Mouse (Mus musculus): ENCODE measurements around the gene Olig1.
"Not testable (repeated sequence)": the region's sequence is repeated elsewhere in the genome, so short reads cannot be mapped to it uniquely, and the experiment has no call there.

The Olig1 gene

GRCm38 (mm10) chr16:91232470-91233240, 36.9 kb upstream of the Olig1 start:
- in situ Hi-C loops (cut with MboI; ENCODE audit: low pct_unique_long_range_greater_than_20kb in 1 of 2, low sequenced_read_pairs in 2 of 2, unreplicated experiment in 1 of 2), result no loop called here

DNA sequence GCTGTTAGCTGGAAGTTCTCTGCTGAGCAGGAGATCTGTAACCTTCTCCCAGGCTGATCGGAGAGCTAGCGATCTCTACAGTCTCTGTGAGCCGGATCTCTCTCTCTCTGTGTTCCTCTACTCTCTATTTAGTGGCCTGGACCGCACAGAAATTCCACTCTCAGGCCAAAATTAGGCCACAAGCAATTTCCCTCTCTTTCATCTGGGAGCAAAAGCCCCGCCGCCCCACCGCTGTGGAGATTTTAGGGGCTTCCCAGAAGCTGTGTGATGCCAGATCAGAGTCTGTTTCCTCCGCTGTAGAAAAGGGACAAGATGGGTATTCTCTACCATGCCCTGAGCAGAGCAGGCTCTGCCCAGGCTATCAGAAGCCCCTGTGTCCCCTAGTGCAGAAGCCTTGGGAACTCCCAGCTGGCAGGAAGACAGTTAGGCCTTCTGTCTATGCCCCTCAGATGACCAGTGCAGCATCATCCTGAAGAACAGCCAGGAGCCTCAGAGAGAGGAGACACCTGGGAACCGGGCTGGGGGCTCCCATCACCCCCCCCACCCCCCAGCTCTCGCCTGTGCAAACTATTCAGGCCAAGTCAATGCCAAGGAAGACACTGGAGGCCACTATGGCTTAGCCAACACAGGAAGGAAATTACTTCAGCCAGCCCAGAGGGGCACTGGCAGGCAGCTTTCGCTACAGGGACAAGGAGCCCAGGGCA, 36.2 kb upstream of the Olig1 start:
- in situ Hi-C loops (cut with MboI; ENCODE audit: low pct_unique_long_range_greater_than_20kb in 1 of 2, low sequenced_read_pairs in 2 of 2, unreplicated experiment in 1 of 2), result no loop called here

DNA sequence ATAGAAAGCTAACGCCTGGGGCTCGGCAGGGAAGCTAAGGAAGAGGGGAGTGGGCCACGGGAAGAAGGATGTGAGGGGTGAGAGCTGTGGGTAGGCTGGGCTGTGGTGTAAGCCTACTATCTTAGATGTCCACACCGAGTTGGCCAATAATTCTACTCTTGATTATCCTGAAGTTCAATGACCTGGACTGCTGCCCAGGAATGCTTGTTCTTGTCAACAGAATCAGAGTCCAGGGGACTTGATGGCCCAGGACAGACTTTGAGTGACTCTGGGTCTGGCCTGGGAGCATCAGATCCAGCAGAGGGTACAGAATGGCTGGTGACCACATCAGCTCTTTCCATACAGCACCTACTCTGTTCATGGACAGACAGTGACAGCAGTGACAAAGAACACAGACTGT, 30.5 kb upstream of the Olig1 start:
- in situ Hi-C loops (cut with MboI; ENCODE audit: low pct_unique_long_range_greater_than_20kb in 1 of 2, low sequenced_read_pairs in 2 of 2, unreplicated experiment in 1 of 2), result no loop called here

- in situ Hi-C loops (cut with MboI; ENCODE audit: low pct_unique_long_range_greater_than_20kb in 1 of 2, low sequenced_read_pairs in 2 of 2, unreplicated experiment in 1 of 2), result no loop called here
These were observed 23.3 kb upstream of the Olig1 start for GRCm38 (mm10) chr16:91246292-91246691.

DNA sequence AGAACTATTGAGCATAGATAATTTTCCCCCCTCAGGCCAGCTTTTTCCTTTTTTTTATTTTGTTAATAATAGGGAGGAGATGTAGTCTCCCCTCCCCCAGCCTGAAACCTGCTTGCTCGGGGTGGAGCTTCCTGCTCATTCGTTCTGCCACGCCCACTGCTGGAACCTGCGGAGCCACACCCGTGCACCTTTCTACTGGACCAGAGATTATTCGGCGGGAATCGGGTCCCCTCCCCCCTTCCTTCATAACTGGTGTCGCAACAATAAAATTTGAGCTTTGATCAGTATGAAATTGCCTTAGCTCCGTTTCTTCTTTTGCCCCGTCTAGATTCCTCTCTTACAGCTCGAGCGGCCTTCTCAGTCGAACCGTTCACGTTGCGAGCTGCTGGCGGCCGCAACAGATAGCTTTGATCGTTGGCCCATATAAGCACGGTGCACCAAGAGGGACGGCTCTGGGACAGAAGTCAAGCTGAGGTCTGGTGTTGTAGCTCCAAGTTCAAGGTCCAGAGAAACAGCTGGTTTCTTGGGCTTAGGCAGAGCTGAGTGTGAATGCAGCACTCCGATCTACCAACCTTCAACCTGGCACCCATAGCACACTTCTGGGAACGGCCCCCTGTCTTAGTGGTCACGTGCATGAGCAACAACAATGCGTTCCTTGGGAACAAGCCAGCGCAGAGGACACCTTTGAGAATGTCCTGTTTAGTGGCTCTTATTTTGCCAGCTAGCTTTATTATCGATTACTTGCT, 14.0 kb upstream of the Olig1 start:
- in situ Hi-C loops (cut with MboI; ENCODE audit: low pct_unique_long_range_greater_than_20kb in 1 of 2, low sequenced_read_pairs in 2 of 2, unreplicated experiment in 1 of 2), result not testable (repeated sequence)

DNA sequence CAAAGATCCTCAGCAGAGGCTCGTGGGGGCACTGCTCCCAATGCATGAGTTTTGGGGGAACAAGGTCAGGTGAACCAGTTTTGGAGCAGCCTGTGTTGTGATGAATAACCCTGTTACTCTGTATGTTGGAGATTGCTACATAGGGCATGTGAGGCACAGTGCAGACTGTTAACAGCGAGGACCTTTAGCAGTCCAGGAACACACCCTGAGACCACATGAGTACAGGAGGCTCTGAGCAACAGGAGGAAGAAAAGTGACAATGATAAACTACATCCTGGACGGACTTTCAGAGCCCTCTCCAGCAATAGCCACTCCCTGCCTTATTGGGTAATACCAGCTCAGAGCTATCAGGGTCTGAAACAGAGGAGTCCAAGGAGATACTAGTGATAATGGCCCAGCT, 10.6 kb upstream of the Olig1 start:
- in situ Hi-C loops (cut with MboI; ENCODE audit: low pct_unique_long_range_greater_than_20kb in 1 of 2, low sequenced_read_pairs in 2 of 2, unreplicated experiment in 1 of 2), result no loop called here

DNA sequence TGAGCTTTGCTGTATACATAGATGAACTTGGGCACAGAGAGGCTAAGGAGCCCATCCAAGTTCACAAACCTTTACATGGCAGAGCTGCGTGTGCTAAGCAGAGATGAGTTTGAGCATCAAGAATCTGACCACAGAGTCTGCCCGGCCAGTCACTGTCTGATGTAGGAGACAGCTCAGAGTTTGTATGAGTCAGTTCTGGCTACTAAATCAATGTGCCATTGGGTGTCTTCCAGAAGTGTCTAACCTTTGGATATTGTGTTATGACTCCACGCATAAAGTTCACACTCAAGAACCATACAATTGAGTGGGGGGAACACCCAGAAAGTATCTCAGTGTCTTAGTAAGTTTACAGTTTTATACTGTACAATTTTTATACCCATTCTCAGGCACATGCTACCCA, 8.7 kb upstream of the Olig1 start:
- in situ Hi-C loops (cut with MboI; ENCODE audit: low pct_unique_long_range_greater_than_20kb in 1 of 2, low sequenced_read_pairs in 2 of 2, unreplicated experiment in 1 of 2), result no loop called here

DNA sequence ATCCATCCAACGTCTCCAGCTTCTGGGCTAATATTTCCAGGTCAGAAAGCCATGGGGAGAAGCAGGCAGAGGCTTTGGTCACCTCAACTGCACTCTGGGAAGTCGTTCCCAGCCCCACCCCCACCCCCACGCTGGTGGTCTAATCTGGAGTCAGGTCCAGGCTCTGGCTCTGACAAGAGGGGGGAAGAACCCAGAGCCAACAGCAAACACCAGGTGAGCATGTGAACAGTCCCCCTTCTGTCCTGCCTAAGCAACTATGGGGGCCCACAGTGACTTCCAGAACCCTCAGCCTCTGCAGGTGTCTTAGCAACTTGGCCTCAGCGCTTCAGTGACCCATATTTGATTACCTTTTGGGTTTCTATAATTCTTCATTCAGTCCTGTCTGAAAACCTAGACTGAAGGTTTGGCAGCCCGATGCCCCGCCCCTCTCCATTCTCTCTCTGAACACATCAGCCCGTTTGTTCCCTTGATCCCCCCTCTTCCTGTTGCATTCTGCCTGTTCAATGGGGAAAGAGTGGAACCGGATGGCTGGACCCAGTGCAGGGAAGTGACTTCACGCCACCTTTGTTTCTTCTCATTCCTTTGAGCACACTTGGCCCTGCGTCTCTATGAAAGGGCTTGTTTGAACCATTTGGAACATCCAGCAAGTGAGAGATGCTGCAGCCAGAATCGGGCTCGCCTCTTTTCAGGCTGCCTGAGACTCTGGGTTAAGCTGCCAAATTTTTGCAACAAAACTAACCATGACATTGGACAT, 6.9 kb upstream of the Olig1 start:
- in situ Hi-C loops (cut with MboI; ENCODE audit: low pct_unique_long_range_greater_than_20kb in 1 of 2, low sequenced_read_pairs in 2 of 2, unreplicated experiment in 1 of 2), result no loop called here

DNA sequence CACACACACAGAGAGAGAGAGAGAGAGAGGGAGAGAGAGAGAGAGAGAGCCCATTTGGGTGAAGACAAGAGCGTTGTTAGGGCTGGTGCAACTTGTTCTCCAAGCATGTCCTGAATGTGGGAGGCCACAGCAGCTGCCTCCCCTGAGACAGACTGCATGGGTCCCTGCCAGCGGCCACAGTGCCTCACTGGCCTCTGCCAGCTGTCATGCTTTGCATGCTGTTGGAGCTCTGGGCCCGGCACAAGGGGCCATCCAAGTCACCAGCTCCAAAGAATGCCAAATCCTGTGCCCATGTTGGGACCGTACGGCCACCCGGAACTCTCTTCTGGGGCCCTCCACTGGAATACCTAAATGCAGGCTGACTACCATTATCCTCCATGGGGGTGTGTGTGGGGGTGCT, 3.6 kb upstream of the Olig1 start:
- in situ Hi-C loops (cut with MboI; ENCODE audit: low pct_unique_long_range_greater_than_20kb in 1 of 2, low sequenced_read_pairs in 2 of 2, unreplicated experiment in 1 of 2), result no loop called here

- in situ Hi-C loops (cut with MboI; ENCODE audit: low pct_unique_long_range_greater_than_20kb in 1 of 2, low sequenced_read_pairs in 2 of 2, unreplicated experiment in 1 of 2), result no loop called here
These were observed 684 bp upstream of the Olig1 start for GRCm38 (mm10) chr16:91268724-91269452.

- in situ Hi-C loops (cut with MboI; ENCODE audit: low pct_unique_long_range_greater_than_20kb in 1 of 2, low sequenced_read_pairs in 2 of 2, unreplicated experiment in 1 of 2), result loop anchor here in 1 of 2 experiments (10.0 kb wide), 1 partner anchor 46 kb away; the partner anchor contains the start of gene Olig2
These were observed 820 bp downstream of the Olig1 start for GRCm38 (mm10) chr16:91270212-91270971.

DNA sequence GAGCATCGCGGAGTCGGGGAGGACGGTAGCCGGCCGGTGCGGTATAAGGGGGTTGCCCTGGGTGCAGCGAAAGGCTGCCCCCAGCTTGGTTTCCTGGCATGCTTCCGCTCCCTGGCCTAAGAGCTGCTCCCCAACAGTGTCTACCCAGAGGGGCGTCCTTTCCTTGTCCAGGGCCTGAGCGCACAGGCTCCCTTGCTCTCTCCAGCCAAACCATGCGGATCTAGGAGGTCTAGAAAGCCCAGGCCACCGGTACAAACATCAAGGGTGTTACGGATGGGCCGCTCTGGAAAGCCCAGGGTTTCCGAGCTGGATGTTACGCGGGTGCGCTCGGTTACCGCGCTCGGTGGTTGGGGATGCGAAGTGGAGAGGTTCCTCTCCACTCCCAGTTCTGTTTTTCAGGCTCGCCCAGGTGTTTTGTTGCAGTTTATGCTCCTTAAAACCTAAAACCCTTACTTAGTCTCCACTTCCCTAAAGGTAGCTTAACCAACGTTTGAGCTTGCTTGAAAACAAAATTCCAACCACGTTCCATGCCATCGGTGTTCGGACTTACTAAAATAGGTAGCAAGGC, 1.5 kb downstream of the Olig1 start:
- in situ Hi-C loops (cut with MboI; ENCODE audit: low pct_unique_long_range_greater_than_20kb in 1 of 2, low sequenced_read_pairs in 2 of 2, unreplicated experiment in 1 of 2), result loop anchor here in 1 of 2 experiments (10.0 kb wide), 1 partner anchor 46 kb away; the partner anchor contains the start of gene Olig2

GRCm38 (mm10) chr16:91271634-91272033, 2.1 kb downstream of the Olig1 start:
- in situ Hi-C loops (cut with MboI; ENCODE audit: low pct_unique_long_range_greater_than_20kb in 1 of 2, low sequenced_read_pairs in 2 of 2, unreplicated experiment in 1 of 2), result loop anchor here in 1 of 2 experiments (10.0 kb wide), 1 partner anchor 47 kb away; the partner anchor contains the start of gene Olig2

DNA sequence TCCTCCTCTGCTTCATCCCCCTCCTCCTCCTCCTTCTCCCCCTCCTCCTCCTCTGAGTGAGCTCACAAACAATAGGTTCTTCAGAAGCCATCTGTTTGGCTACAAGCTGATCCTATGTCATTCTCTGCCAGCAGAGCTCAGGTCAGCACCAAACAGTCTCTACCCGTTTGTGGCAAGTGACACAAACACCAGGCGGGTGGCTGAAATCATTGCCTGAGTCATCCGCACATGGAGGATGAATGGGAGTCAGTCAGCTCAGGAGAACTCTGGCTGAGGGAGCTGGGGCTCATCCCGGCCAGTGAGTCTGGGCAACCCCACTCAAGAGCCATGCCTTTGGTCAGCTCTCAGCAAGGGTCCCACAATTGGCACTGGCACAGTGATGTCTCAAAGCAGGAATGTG, 10.9 kb downstream of the Olig1 start:
- in situ Hi-C loops (cut with MboI; ENCODE audit: low pct_unique_long_range_greater_than_20kb in 1 of 2, low sequenced_read_pairs in 2 of 2, unreplicated experiment in 1 of 2), result no loop called here

DNA sequence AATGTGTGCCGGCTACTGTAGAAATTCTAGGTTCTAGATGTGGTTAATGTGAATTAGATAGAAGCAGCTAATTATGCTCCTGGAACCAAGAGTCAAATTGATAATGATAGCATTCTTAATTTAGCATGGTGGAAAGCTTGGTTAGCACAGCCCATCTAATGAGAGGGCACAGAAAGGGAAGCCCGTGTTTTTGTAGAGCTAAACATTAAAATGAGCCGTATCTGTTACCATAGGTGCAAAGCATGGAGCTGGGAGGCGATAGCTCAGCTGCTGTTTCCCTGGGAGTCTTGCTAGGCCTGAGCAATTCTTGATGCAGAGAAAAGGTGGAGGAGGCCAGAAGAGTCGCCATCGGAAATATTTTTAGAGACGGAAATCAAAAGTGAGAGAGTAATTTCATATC, 22.5 kb downstream of the Olig1 start:
- in situ Hi-C loops (cut with MboI; ENCODE audit: low pct_unique_long_range_greater_than_20kb in 1 of 2, low sequenced_read_pairs in 2 of 2, unreplicated experiment in 1 of 2), result no loop called here

DNA sequence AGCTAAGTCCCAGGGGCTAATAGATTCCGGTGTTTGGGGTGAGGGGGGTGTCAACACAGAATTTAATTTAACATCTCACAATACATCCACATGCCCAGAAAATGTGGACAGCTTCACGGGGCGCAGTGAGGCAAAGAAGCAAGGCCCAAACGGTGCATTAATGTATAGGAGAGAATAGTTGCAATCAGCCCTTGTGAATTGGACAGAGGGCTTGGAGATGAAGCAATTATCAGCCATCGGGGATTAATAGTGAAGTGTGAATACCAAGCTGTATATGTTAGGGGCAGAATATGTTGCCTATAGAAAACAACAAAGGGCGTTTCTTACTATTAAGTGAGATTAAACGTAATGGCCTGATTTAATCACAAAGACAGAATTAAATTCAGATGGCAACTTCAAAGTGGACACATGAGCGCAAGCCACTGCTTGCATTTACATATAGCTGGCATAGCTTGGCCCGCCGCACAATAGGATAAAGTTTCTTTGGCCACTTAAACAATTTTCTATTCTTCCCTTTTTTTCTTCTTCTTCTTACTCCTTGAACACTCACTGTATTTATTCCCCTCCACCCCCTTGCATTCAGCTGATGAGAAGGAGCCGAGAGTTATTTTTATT, 23.3 kb downstream of the Olig1 start:
- in situ Hi-C loops (cut with MboI; ENCODE audit: low pct_unique_long_range_greater_than_20kb in 1 of 2, low sequenced_read_pairs in 2 of 2, unreplicated experiment in 1 of 2), result no loop called here

- in situ Hi-C loops (cut with MboI; ENCODE audit: low pct_unique_long_range_greater_than_20kb in 1 of 2, low sequenced_read_pairs in 2 of 2, unreplicated experiment in 1 of 2), result no loop called here
These were observed 28.2 kb downstream of the Olig1 start for GRCm38 (mm10) chr16:91297726-91298125.

Measured in mouse embryonic stem cell (cell line).